Mouse (Mus musculus) embryonic facial prominence, embryonic 13.5 days (tissue): ENCODE measurements around the gene Abraxas2. TPM values are rescaled to one million over a fixed set of nuclear protein-coding genes. Genes with fewer than 3 reads are reported as not detected.

ENCODE experiments used
- ATAC-seq: fragments of 200-750 bp; cut with Nextera tagmentation; 2 replicates; pipeline ENCODE4 v1.8.0; 2017; ENCODE audit warnings: low read depth; ENCODE audit not compliant: insufficient number of reproducible peaks, insufficient read depth, low FRiP score, low TSS enrichment
- H3K27ac ChIP-seq: fragments of 300-500 bp; sonication (generic); 2 replicates; pipeline ENCODE4 v1.5.1; 2015; ENCODE audit warnings: moderate library complexity, mild to moderate bottlenecking, inconsistent platforms
- H3K27me3 ChIP-seq: fragments of 300-500 bp; sonication (generic); 2 replicates; pipeline ENCODE4 v1.6.1; 2015; ENCODE audit warnings: mild to moderate bottlenecking, inconsistent platforms
- H3K36me3 ChIP-seq: fragments of 300-500 bp; sonication (generic); 2 replicates; pipeline ENCODE4 v1.6.1; 2015; ENCODE audit warnings: mild to moderate bottlenecking, inconsistent platforms
- H3K4me1 ChIP-seq: fragments of 300-500 bp; sonication (generic); 2 replicates; pipeline ENCODE4 v1.6.1; 2015; ENCODE audit warnings: inconsistent platforms
- H3K4me2 ChIP-seq: fragments of 300-500 bp; sonication (generic); 2 replicates; pipeline ENCODE4 v1.6.1; 2015; ENCODE audit warnings: moderate library complexity, mild to moderate bottlenecking, inconsistent platforms
- H3K4me3 ChIP-seq: fragments of 300-500 bp; sonication (generic); 2 replicates; pipeline ENCODE4 v1.5.1; 2015; ENCODE audit warnings: mild to moderate bottlenecking, inconsistent platforms
- H3K9ac ChIP-seq: fragments of 300-500 bp; sonication (generic); 2 replicates; pipeline ENCODE4 v1.6.1; 2015; ENCODE audit warnings: mild to moderate bottlenecking, inconsistent platforms
- H3K9me3 ChIP-seq: fragments of 300-500 bp; sonication (generic); 2 replicates; pipeline ENCODE4 v1.6.1; 2016; ENCODE audit warnings: inconsistent platforms
- WGBS: fragments of 180-500 bp; shearing (Covaris S2); methylation state at CpG from one replicate; pipeline ENCODE4 v1.1.7; 2015; ENCODE audit warnings: mixed read lengths; 5-methylcytosine and 5-hydroxymethylcytosine counted together
- polyA plus RNA-seq: library from polyadenylated mRNA; unstranded; fragments of >200 nt; fragmentation: Nextera tagmentation; extraction: Ambion mirVana; gene quantifications from 2 replicates; pipeline ENCODE4 v1.2.1, GENCODE M21; 2015

Gene Abraxas2
- polyA plus RNA-seq, 1 experiment from 2014 or later, result 48.8 TPM

- no peak overlapping the region for H3K4me2 ChIP-seq
- H3K27ac ChIP-seq, result no peak overlapping the region
- peaks cover 4% of the 10 kb centered on the region; the same call in 1 of the 2 replicates for H3K4me1 ChIP-seq
- no peak for ATAC-seq
- H3K9ac ChIP-seq, result no peak overlapping the region
- WGBS, result 81% methylated on average over 5 of the region's 5 CpGs
- peaks cover 5% of the 10 kb centered on the region; the same call in 1 of the 2 replicates for H3K36me3 ChIP-seq
- H3K9me3 ChIP-seq, result no peaks in the 10 kb centered on the region
- no peaks in the 10 kb centered on the region for H3K27me3 ChIP-seq
- no peak overlapping the region for H3K4me3 ChIP-seq
Measured at GRCm38 (mm10) chr7:132890201-132890600, 31.2 kb downstream of the Abraxas2 start.

- Histone ChIP-seq H3K36me3 (no peaks in the 10 kb centered on the region), H3K4me3 (no peak overlapping the region), H3K4me1 (peaks cover 4% of the 10 kb centered on the region; the same call in 1 of the 2 replicates), H3K9ac (no peak overlapping the region), H3K4me2 (no peak overlapping the region), H3K27ac (no peak overlapping the region), H3K9me3 (no peaks in the 10 kb centered on the region), H3K27me3 (no peaks in the 10 kb centered on the region)
- 67% methylated on average over 5 of the region's 5 CpGs for WGBS
- ATAC-seq, result no peak
Measured at GRCm38 (mm10) chr7:132891561-132892310, 32.7 kb downstream of the Abraxas2 start.

DNA sequence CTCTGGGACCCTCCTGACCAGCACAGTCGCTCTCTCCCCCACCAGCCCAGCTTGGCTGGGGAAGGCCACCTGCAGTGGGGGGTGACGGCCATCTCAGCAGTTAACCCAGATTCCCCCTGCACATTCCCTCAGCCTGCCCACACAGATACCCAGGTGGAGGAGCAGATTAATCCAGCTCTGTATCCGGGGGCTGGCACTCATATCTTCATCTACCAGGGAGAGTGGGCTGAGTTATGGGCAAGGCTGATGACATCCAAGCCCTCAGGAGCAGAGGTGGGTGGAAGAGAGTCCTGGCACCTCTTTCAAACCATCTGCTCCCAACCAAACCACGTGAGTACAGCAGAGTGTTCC lies 33.3 kb downstream of the Abraxas2 start:
- H3K4me2 ChIP-seq, result no peak overlapping the region
- H3K36me3 ChIP-seq, result no peaks in the 10 kb centered on the region
- no peak overlapping the region for H3K9ac ChIP-seq
- WGBS, result 67% methylated on average over 4 of the region's 4 CpGs
- H3K4me3 ChIP-seq, result no peak overlapping the region
- H3K4me1 ChIP-seq, result 0 out of 2 replicates have a peak, but pooled peaks cover 3% of the 10 kb centered on the region
- no peak for ATAC-seq
- no peaks in the 10 kb centered on the region for H3K27me3 ChIP-seq
- no peak overlapping the region for H3K27ac ChIP-seq
- H3K9me3 ChIP-seq, result no peaks in the 10 kb centered on the region

DNA sequence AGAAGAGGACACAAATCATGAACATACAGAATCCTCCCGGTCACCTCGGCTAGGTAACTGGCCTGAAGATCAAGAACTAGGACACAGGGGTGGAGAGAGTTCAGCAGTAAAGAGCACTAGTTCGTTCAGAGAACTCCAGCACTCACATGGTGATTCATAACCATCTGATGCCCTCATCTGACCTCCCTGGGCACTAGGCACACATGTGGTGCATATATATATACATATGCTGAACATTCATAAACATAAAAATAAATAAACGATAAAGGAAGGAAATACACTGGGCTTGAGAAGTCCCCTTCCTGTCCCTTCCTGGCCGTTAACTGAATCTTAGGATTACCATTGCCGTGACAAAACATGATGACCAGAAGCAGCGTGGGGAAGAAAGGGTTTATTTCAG lies 33.8 kb downstream of the Abraxas2 start:
- Histone ChIP-seq H3K4me3 (no peak overlapping the region), H3K4me2 (no peak overlapping the region), H3K27me3 (no peaks in the 10 kb centered on the region), H3K4me1 (no peaks in the 10 kb centered on the region), H3K9ac (no peak overlapping the region), H3K27ac (no peak overlapping the region), H3K36me3 (no peaks in the 10 kb centered on the region), H3K9me3 (no peaks in the 10 kb centered on the region)
- 77% methylated on average over 7 of the region's 7 CpGs for WGBS
- no peak for ATAC-seq

- WGBS, result 80% methylated on average over 1 of the region's 1 CpGs
- ATAC-seq, result no peak
- no peak overlapping the region for H3K4me2 ChIP-seq
Measured at GRCm38 (mm10) chr7:132893336-132893735, 34.3 kb downstream of the Abraxas2 start.

GRCm38 (mm10) chr7:132894841-132895555 lies 36.0 kb downstream of the Abraxas2 start:
- no peak for ATAC-seq
- WGBS, result 80% methylated on average over 7 of the region's 7 CpGs
- Histone ChIP-seq H3K9ac (no peak overlapping the region), H3K4me1 (no peaks in the 10 kb centered on the region), H3K4me2 (no peak overlapping the region), H3K27ac (no peak overlapping the region), H3K36me3 (no peaks in the 10 kb centered on the region), H3K9me3 (0 out of 2 replicates have a peak, but pooled peaks cover 4% of the 10 kb centered on the region), H3K27me3 (no peaks in the 10 kb centered on the region), H3K4me3 (no peak overlapping the region)

More at GRCm38 (mm10) chr7:132893336-132893735, 34.3 kb downstream of the Abraxas2 start:
- no peak overlapping the region for H3K4me3 ChIP-seq
- H3K27me3 ChIP-seq, result no peaks in the 10 kb centered on the region
- no peaks in the 10 kb centered on the region for H3K36me3 ChIP-seq
- no peak overlapping the region for H3K27ac ChIP-seq
- 0 out of 2 replicates have a peak, but pooled peaks cover 3% of the 10 kb centered on the region for H3K9me3 ChIP-seq
- no peak overlapping the region for H3K9ac ChIP-seq
- no peaks in the 10 kb centered on the region for H3K4me1 ChIP-seq

- Histone ChIP-seq H3K4me2 (no peak overlapping the region), H3K9ac (no peak overlapping the region), H3K4me3 (no peak overlapping the region), H3K36me3 (no peaks in the 10 kb centered on the region), H3K27ac (no peak overlapping the region), H3K27me3 (no peaks in the 10 kb centered on the region), H3K4me1 (no peaks in the 10 kb centered on the region), H3K9me3 (0 out of 2 replicates have a peak, but pooled peaks cover 4% of the 10 kb centered on the region)
- 83% methylated on average over 9 of the region's 9 CpGs for WGBS
- no peak for ATAC-seq
Measured at GRCm38 (mm10) chr7:132896206-132896815, 37.3 kb downstream of the Abraxas2 start.

DNA sequence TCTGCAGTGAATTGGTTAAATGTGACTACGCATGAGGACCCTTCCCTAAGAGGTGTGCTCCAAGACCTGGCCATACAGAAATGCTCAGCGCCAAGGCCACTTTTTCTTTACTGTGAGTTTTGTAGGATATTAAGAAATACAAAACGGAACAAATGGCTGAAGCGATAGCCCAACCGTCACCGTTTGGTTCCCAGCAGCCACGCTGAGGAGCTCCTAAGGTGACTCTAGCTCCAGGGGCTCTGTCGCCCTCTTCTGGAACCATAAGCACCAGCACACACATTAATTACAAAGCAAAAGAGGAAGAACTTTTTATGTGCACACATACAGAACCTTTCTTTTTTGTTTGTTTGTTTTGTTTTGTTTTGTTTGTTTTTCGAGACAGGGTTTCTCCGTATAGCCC lies 38.2 kb downstream of the Abraxas2 start:
- Histone ChIP-seq H3K4me1 (no peaks in the 10 kb centered on the region), H3K27ac (no peak overlapping the region), H3K27me3 (no peaks in the 10 kb centered on the region), H3K9me3 (0 out of 2 replicates have a peak, but pooled peaks cover 4% of the 10 kb centered on the region), H3K9ac (no peak overlapping the region), H3K4me3 (no peak overlapping the region), H3K36me3 (no peaks in the 10 kb centered on the region), H3K4me2 (no peak overlapping the region)
- 81% methylated on average over 10 of the region's 10 CpGs for WGBS
- no peak for ATAC-seq

GRCm38 (mm10) chr7:132898234-132898633 lies 39.2 kb downstream of the Abraxas2 start:
- Histone ChIP-seq H3K9me3 (0 out of 2 replicates have a peak, but pooled peaks cover 4% of the 10 kb centered on the region), H3K4me1 (no peaks in the 10 kb centered on the region), H3K27me3 (no peaks in the 10 kb centered on the region), H3K4me3 (no peak overlapping the region), H3K27ac (no peak overlapping the region), H3K4me2 (no peak overlapping the region), H3K36me3 (no peaks in the 10 kb centered on the region), H3K9ac (no peak overlapping the region)
- 85% methylated on average over 2 of the region's 2 CpGs for WGBS
- ATAC-seq, result no peak

DNA sequence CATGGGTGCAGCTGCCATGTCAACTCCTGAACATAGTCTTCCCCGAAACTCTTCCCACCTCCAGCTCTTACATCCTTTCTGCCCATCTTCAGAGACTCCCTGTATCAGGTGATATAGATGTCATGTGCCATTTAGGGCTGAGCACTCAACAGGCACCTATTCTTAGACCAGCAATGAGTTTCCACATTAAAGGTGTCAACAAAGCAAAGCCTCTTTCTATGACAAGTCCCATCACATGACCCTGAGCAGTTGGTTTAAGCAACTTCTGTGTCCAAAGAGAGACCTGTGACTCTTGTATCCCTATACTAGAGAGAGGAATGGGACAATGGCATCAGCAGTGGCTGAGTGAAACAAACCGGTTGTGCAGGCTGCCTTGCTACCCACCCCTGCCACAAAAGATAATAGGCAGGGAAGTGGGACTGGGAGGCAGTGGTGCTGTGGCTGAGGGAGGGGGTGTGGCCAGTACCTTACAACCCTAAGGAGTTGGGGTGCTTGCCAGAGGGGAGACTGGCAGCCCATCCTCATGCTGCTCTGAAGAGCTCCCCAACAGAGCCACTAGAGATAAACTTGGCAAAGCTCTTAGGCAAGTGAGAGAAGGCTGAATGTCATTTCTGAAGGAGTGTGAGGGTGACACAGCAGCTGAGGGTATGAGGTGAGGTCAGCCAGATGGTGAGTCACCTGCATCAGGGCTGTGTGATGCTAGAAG lies 42.0 kb downstream of the Abraxas2 start:
- no peak overlapping the region for H3K4me2 ChIP-seq
- WGBS, result 51% methylated on average over 2 of the region's 2 CpGs
- no peak overlapping the region for H3K27ac ChIP-seq
- H3K27me3 ChIP-seq, result no peaks in the 10 kb centered on the region
- no peaks in the 10 kb centered on the region for H3K4me1 ChIP-seq
- 0 out of 2 replicates have a peak, but pooled peaks cover 4% of the 10 kb centered on the region for H3K9me3 ChIP-seq
- no peak overlapping the region for H3K9ac ChIP-seq
- no peak overlapping the region for H3K4me3 ChIP-seq
- 0 out of 2 replicates have a peak, but pooled peaks have one; percentile 20 for ATAC-seq
- no peaks in the 10 kb centered on the region for H3K36me3 ChIP-seq

DNA sequence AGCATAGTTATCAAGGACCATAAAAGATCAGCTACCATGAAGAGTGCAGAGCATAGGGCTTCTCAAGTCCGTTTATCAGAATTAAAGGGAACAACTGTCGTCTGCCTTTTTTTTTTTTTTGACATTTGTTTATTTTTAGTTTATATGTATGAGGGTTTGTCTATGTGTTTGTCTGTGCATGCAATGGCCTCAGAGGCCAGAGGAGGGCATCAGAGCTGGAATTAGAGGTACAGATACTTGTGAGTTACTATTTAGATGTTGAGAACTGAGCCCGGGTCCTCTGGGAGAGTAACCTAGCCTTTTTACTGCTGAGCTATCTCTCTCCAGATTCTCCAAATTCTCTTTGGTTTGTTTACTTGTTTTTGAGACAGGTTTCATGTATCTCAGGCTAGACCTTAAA lies 44.8 kb downstream of the Abraxas2 start:
- 83% methylated on average over 3 of the region's 3 CpGs for WGBS
- H3K9me3 ChIP-seq, result peaks cover 4% of the 10 kb centered on the region
- no peak overlapping the region for H3K27ac ChIP-seq
- H3K4me3 ChIP-seq, result no peak overlapping the region
- no peak for ATAC-seq
- no peaks in the 10 kb centered on the region for H3K36me3 ChIP-seq
- no peak overlapping the region for H3K4me2 ChIP-seq
- H3K4me1 ChIP-seq, result no peaks in the 10 kb centered on the region
- H3K9ac ChIP-seq, result no peak overlapping the region
- no peaks in the 10 kb centered on the region for H3K27me3 ChIP-seq
